Mouse (Mus musculus) G1E (cell line): ENCODE measurements at regions not wholly inside any gene's neighbourhood (a gene's known extent, or its start where the extent isn't known, plus 50 kb on each side); places are given as distances from the start of the nearest gene placed in this dataset.

Source experiments
- CTCF ChIP-seq: IDR thresholded peaks from 2 replicates; pipeline ENCODE4 v1.5.1; 2012; ENCODE audit warnings: low read depth, low read length, inconsistent platforms, mixed read lengths
- GATA1 ChIP-seq: IDR thresholded peaks from 2 replicates; pipeline ENCODE4 v1.6.1; 2012; ENCODE audit warnings: borderline replicate concordance, low read length, inconsistent platforms, mixed read lengths
- POLR2AphosphoS5 ChIP-seq: IDR thresholded peaks from 2 replicates; pipeline ENCODE4 v1.6.1; 2012; ENCODE audit warnings: low read depth, low read length, inconsistent platforms; ENCODE audit not compliant: insufficient replicate concordance

DNA sequence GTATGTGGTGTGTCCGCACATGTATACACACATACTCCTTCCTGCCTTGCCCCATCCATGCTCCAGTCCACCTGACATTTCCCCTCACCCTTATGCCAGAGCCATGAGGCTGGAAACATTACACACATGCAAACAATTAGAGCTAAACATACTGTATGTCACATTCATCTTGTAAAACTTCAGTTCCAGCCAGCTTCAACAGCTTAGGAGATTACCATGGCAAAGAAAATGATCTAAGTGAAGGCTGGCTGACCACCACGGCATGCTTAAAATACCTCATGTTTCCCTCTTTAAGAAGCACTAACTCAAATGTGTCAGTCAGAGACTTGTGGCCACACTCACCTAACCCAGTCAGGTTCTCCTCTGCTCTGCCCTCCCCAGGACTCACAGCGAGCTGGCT, 246.2 kb upstream of the Veph1 start:
- no peak for TF ChIP-seq CTCF
- no peak for TF ChIP-seq GATA1
- TF ChIP-seq POLR2AphosphoS5 = no peak
